Mouse (Mus musculus) stomach, postnatal 0 days (tissue): ENCODE measurements around the gene Tpd52l2.

Experiments used
- CTCF ChIP-seq: IDR thresholded peaks from 2 replicates; pipeline ENCODE4 v1.5.1; 2016; ENCODE audit warnings: antibody characterized with exemption, low read depth, mild to moderate bottlenecking, moderate library complexity
- EP300 ChIP-seq: optimal IDR thresholded peaks from 2 replicates; pipeline ENCODE3; 2016; ENCODE audit warnings: antibody characterized with exemption

- TF ChIP-seq EP300 (no peak), CTCF (no peak)
These were observed 51.7 kb downstream of the Tpd52l2 start for GRCm38 (mm10) chr2:181548682-181549081.
